ENCODE assay signal across 8 mouse cellular contexts in genomic region chr3:35341840-35342239, GRCm38 (mm10).
DNase-seq lines count a peak whose midpoint lies in the region; ATAC-seq lines count a peak whose summit lies in the region.

No protein-coding gene starts in this region.

- no peak for DNase-seq in kidney, postnatal 14 days
- DNase-seq in embryonic facial prominence, embryonic 14.5 days (ENCODE audit: low spot score), result no peak
- no peak for DNase-seq in intestine, embryonic 14.5 days (ENCODE audit: low spot score)
- DNase-seq in adrenal gland, adult 18-20 months (ENCODE audit: low spot score in 2 of 2), result no peak
- DNase-seq in urinary bladder, postnatal 10 days (ENCODE audit: low spot score), result no peak

- ATAC-seq in kidney, embryonic 14.5 days (ENCODE audit: low FRiP score, low TSS enrichment), result no peak
- no peak for ATAC-seq in embryonic facial prominence, embryonic 14.5 days (ENCODE audit: low read depth)
- no peak for ATAC-seq in intestine, embryonic 14.5 days (replicated peaks; ENCODE audit: low FRiP score, low TSS enrichment, low read depth)
- ATAC-seq in midbrain, embryonic 15.5 days (replicated peaks), result no peak
- ATAC-seq in cerebellum, adult (ENCODE audit: insufficient number of reproducible peaks, low FRiP score, low TSS enrichment), result no peak

- H3K4me1 ChIP-seq in kidney, embryonic 14.5 days (ENCODE audit: control insufficient read depth, insufficient read depth, low read length), result peaks cover 6% of the 10 kb centered on the region; the same call in 1 of the 2 replicates
- H3K4me1 ChIP-seq in embryonic facial prominence, embryonic 14.5 days (ENCODE audit: control insufficient read depth, insufficient read depth, low read length), result peaks cover 15% of the 10 kb centered on the region
- H3K4me1 ChIP-seq in intestine, embryonic 14.5 days (replicated peaks; ENCODE audit: control insufficient read depth, insufficient read depth, low read length), result peaks cover 7% of the 10 kb centered on the region; the same call in 1 of the 2 replicates
- H3K4me1 ChIP-seq in midbrain, embryonic 15.5 days, result peaks cover 16% of the 10 kb centered on the region

- no peaks in the 10 kb centered on the region for H3K9me3 ChIP-seq in kidney, embryonic 14.5 days (ENCODE audit: control insufficient read depth, low read length)
- no peaks in the 10 kb centered on the region for H3K9me3 ChIP-seq in embryonic facial prominence, embryonic 14.5 days (ENCODE audit: control insufficient read depth, low read length)
- H3K9me3 ChIP-seq in intestine, embryonic 14.5 days (ENCODE audit: control insufficient read depth, low read length), result no peaks in the 10 kb centered on the region
- no peaks in the 10 kb centered on the region for H3K9me3 ChIP-seq in midbrain, embryonic 15.5 days

- no peak overlapping the region for H3K27ac ChIP-seq in kidney, embryonic 14.5 days (ENCODE audit: low read depth, low read length)
- peak overlapping the region; percentile 63 for H3K27ac ChIP-seq in embryonic facial prominence, embryonic 14.5 days (replicated peaks; ENCODE audit: low read depth, low read length)
- H3K27ac ChIP-seq in intestine, embryonic 14.5 days (ENCODE audit: low read depth), result no peak overlapping the region
- peak overlapping the region; percentile 74 for H3K27ac ChIP-seq in midbrain, embryonic 15.5 days

- H3K9ac ChIP-seq in kidney, embryonic 14.5 days (ENCODE audit: low read depth, low read length), result no peak overlapping the region
- H3K9ac ChIP-seq in embryonic facial prominence, embryonic 14.5 days (ENCODE audit: low read depth, low read length), result no peak overlapping the region
- H3K9ac ChIP-seq in intestine, embryonic 14.5 days (ENCODE audit: low read length), result no peak overlapping the region
- no peak overlapping the region for H3K9ac ChIP-seq in midbrain, embryonic 15.5 days

- H3K4me3 ChIP-seq in kidney, embryonic 14.5 days (ENCODE audit: low read length), result no peak overlapping the region
- H3K4me3 ChIP-seq in embryonic facial prominence, embryonic 14.5 days (ENCODE audit: low read depth, low read length), result no peak overlapping the region
- no peak overlapping the region for H3K4me3 ChIP-seq in intestine, embryonic 14.5 days (ENCODE audit: low read depth, low read length)
- peak overlapping the region; percentile 43; the same call in 1 of the 2 replicates for H3K4me3 ChIP-seq in midbrain, embryonic 15.5 days

- no peaks in the 10 kb centered on the region for H3K36me3 ChIP-seq in kidney, embryonic 14.5 days (ENCODE audit: control insufficient read depth, insufficient read depth, low read length)
- no peaks in the 10 kb centered on the region for H3K36me3 ChIP-seq in embryonic facial prominence, embryonic 14.5 days (ENCODE audit: control insufficient read depth, insufficient read depth, low read length)
- no peaks in the 10 kb centered on the region for H3K36me3 ChIP-seq in intestine, embryonic 14.5 days (ENCODE audit: control insufficient read depth, insufficient read depth, low read length)
- H3K36me3 ChIP-seq in midbrain, embryonic 15.5 days (replicated peaks), result no peaks in the 10 kb centered on the region

- no peaks in the 10 kb centered on the region; the same call in 1 of the 2 replicates for H3K27me3 ChIP-seq in kidney, embryonic 14.5 days (ENCODE audit: control insufficient read depth, insufficient read depth, low read length)
- no peaks in the 10 kb centered on the region for H3K27me3 ChIP-seq in embryonic facial prominence, embryonic 14.5 days (replicated peaks; ENCODE audit: control insufficient read depth, insufficient read depth, low read length)
- 0 out of 2 replicates have a peak, but pooled peaks cover 3% of the 10 kb centered on the region for H3K27me3 ChIP-seq in intestine, embryonic 14.5 days (replicated peaks; ENCODE audit: control insufficient read depth, insufficient read depth, low read length)
- H3K27me3 ChIP-seq in midbrain, embryonic 15.5 days (replicated peaks), result no peaks in the 10 kb centered on the region

- 11% methylated on average over 9 of the region's 9 CpGs for WGBS in kidney, embryonic 14.5 days
- WGBS in embryonic facial prominence, embryonic 14.5 days, result 9% methylated on average over 9 of the region's 9 CpGs
- 20% methylated on average over 9 of the region's 9 CpGs for WGBS in intestine, embryonic 14.5 days
- WGBS in midbrain, embryonic 15.5 days, result 10% methylated on average over 9 of the region's 9 CpGs

- peak overlapping the region; percentile 64 for H3K4me2 ChIP-seq in kidney, embryonic 14.5 days (replicated peaks; ENCODE audit: low read depth, low read length)
- peak overlapping the region; percentile 75 for H3K4me2 ChIP-seq in embryonic facial prominence, embryonic 14.5 days (ENCODE audit: low read depth, low read length)
- peak overlapping the region; percentile 69 for H3K4me2 ChIP-seq in intestine, embryonic 14.5 days (ENCODE audit: low read length)
- peak overlapping the region; percentile 73 for H3K4me2 ChIP-seq in midbrain, embryonic 15.5 days

Comparison
In these comparisons a context has a peak if more than half of its experiments do, and no peak if none do; other contexts are left out.
1. H3K27ac ChIP-seq: peak in embryonic facial prominence, embryonic 14.5 days (single experiment) and midbrain, embryonic 15.5 days (single experiment); none in kidney, embryonic 14.5 days (single experiment) and intestine, embryonic 14.5 days (single experiment).
2. Peak in every context shown above with its lines, with median percentiles within 50 percentile points of each other: H3K4me2 ChIP-seq.